Mouse (Mus musculus) small intestine, adult 2 months (tissue): Measurements from ENCODE around the gene Trim34a. TPM values are rescaled to one million over a fixed set of nuclear protein-coding genes. Genes with fewer than 3 reads are reported as not detected.
"Not testable (repeated sequence)": the region's sequence is repeated elsewhere in the genome, so short reads cannot be mapped to it uniquely, and the experiment has no call there.

Source experiments
- H3K27ac ChIP-seq: fragments of 200-500 bp; 2 replicates; pipeline ENCODE4 v1.5.1; 2012; ENCODE audit warnings: low read depth, low read length, control low read depth, inconsistent platforms; ENCODE audit not compliant: insufficient read depth
- H3K27me3 ChIP-seq: fragments of 200-500 bp; 2 replicates; pipeline ENCODE4 v1.6.1; 2012; ENCODE audit warnings: mild to moderate bottlenecking, moderate library complexity, low read length, inconsistent platforms; ENCODE audit not compliant: control insufficient read depth, insufficient read depth
- H3K36me3 ChIP-seq: fragments of 200-500 bp; 2 replicates; pipeline ENCODE4 v1.6.1; 2012; ENCODE audit warnings: mild to moderate bottlenecking, low read length, control low read depth, inconsistent platforms; ENCODE audit not compliant: control insufficient read depth, insufficient read depth
- H3K4me1 ChIP-seq: fragments of 200-500 bp; 2 replicates; pipeline ENCODE4 v1.6.1; 2012; ENCODE audit warnings: low read length, inconsistent platforms, mixed read lengths; ENCODE audit not compliant: control insufficient read depth, insufficient read depth, insufficient read length
- H3K4me3 ChIP-seq: fragments of 200-500 bp; 2 replicates; pipeline ENCODE4 v1.5.1; 2012; ENCODE audit warnings: low read depth, mild to moderate bottlenecking, control low read depth, inconsistent platforms, low read length, moderate library complexity
- CTCF ChIP-seq: fragments of 200-500 bp; IDR thresholded peaks from 2 replicates; pipeline ENCODE4 v1.5.1; 2012; ENCODE audit warnings: low read depth, mild to moderate bottlenecking, control low read depth, inconsistent platforms, low read length, moderate library complexity, mixed read lengths; ENCODE audit not compliant: insufficient replicate concordance, insufficient read length; ENCODE audit errors: extremely low read depth
- POLR2A ChIP-seq: fragments of 200-500 bp; IDR thresholded peaks from 2 replicates; pipeline ENCODE4 v1.6.1; 2012; ENCODE audit warnings: low read depth, mild to moderate bottlenecking, control low read depth, inconsistent platforms, low read length, moderate library complexity
- whole genome bisulfite sequencing: fragments of 180-500 bp; shearing (Covaris S2); methylation state at CpG from one replicate; pipeline ENCODE4 v1.1.7; 2018; 5-methylcytosine and 5-hydroxymethylcytosine counted together
- polyA plus RNA-seq: library from polyadenylated mRNA; depleted of rRNA; stranded (reverse); fragments of >200 nt; gene quantifications from 2 replicates; pipeline ENCODE4 v1.2.3, GENCODE M21; 2012

Gene Trim34a
- polyA plus RNA-seq, 1 experiment, result 5.8 TPM

- H3K36me3 ChIP-seq, result no peaks in the 10 kb centered on the region
- H3K4me3 ChIP-seq, result peak within 1 kb of the TSS; percentile 65
- no peaks in the 10 kb centered on the region for H3K27me3 ChIP-seq
- peaks cover 4% of the 10 kb centered on the region; the same call in 1 of the 2 replicates for H3K4me1 ChIP-seq
- TF ChIP-seq POLR2A, result no peak
- no peak for TF ChIP-seq CTCF
- WGBS, result 9% methylated on average over 37 of the region's 37 CpGs
- H3K27ac ChIP-seq, result no peak within 1 kb of the TSS; the same call in 1 of the 2 replicates
These were observed 25.3 kb upstream of the Trim34a start, which contains the start of gene Trim6 for GRCm38 (mm10) chr7:104218701-104219569. Trim6 (plus strand) TSS chr7:104218793.

- Histone ChIP-seq H3K27me3 (no peaks in the 10 kb centered on the region), H3K4me1 (no peaks in the 10 kb centered on the region), H3K36me3 (peaks cover 6% of the 10 kb centered on the region), H3K4me3 (no peak overlapping the region), H3K27ac (no peak overlapping the region)
- WGBS, result 36% methylated on average over 2 of the region's 2 CpGs
- TF ChIP-seq POLR2A, result no peak
- TF ChIP-seq CTCF, result peak; percentile 84; the same call in 1 of the 2 replicates
These were observed 13.1 kb upstream of the Trim34a start for GRCm38 (mm10) chr7:104231203-104231602.

- Histone ChIP-seq H3K4me1 (peaks cover 1% of the 10 kb centered on the region; the same call in 1 of the 2 replicates), H3K4me3 (no peak overlapping the region), H3K27me3 (no peaks in the 10 kb centered on the region), H3K36me3 (no peaks in the 10 kb centered on the region), H3K27ac (no peak overlapping the region)
- TF ChIP-seq POLR2A (no peak), CTCF (no peak)
These were observed 3.4 kb upstream of the Trim34a start for GRCm38 (mm10) chr7:104240857-104241256.

- H3K4me1 ChIP-seq, result peaks cover 1% of the 10 kb centered on the region; the same call in 1 of the 2 replicates
- H3K4me3 ChIP-seq, result no peak overlapping the region
- H3K36me3 ChIP-seq, result no peaks in the 10 kb centered on the region
- no peak for TF ChIP-seq POLR2A
- TF ChIP-seq CTCF, result no peak
- no peaks in the 10 kb centered on the region for H3K27me3 ChIP-seq
- 68% methylated on average over 1 of the region's 1 CpGs for whole genome bisulfite sequencing
- no peak overlapping the region for H3K27ac ChIP-seq
These were observed 641 bp upstream of the Trim34a start for GRCm38 (mm10) chr7:104243616-104244015.

- not testable (repeated sequence) for H3K27me3 ChIP-seq, H3K27ac ChIP-seq, H3K4me3 ChIP-seq, H3K4me1 ChIP-seq, H3K36me3 ChIP-seq
- 80% methylated on average over 4 of the region's 4 CpGs for WGBS
These were observed 16.1 kb downstream of the Trim34a start for GRCm38 (mm10) chr7:104260380-104260779.

- H3K4me3 ChIP-seq, H3K4me1 ChIP-seq, H3K27ac ChIP-seq, H3K36me3 ChIP-seq, H3K27me3 ChIP-seq: not testable (repeated sequence)
- WGBS, result 74% methylated on average over 5 of the region's 5 CpGs
These were observed 21.1 kb downstream of the Trim34a start for GRCm38 (mm10) chr7:104265335-104265734.

- WGBS, result 45% methylated on average over 3 of the region's 3 CpGs
- peak overlapping the region; percentile 27; the same call in 1 of the 2 replicates for H3K27ac ChIP-seq
- not testable (repeated sequence) for H3K36me3 ChIP-seq, H3K4me3 ChIP-seq, H3K4me1 ChIP-seq, H3K27me3 ChIP-seq
These were observed 35.1 kb downstream of the Trim34a start for GRCm38 (mm10) chr7:104279361-104279760.

GRCm38 (mm10) chr7:104287576-104288443 is 43.6 kb downstream of the Trim34a start, which contains the start of gene Trim5:
Trim5 (minus strand) TSS chr7:104288094.
- not testable (repeated sequence) for H3K4me1 ChIP-seq, H3K36me3 ChIP-seq, H3K27me3 ChIP-seq
- Histone ChIP-seq H3K27ac (peak within 1 kb of the TSS; percentile 85), H3K4me3 (peak within 1 kb of the TSS; percentile 39; the same call in 1 of the 2 replicates)
- WGBS, result 22% methylated on average over 14 of the region's 14 CpGs
